Mouse (Mus musculus) hindbrain, embryonic 14.5 days (tissue): ENCODE measurements at regions not wholly inside any gene's neighbourhood (a gene's known extent, or its start where the extent isn't known, plus 50 kb on each side); places are given as distances from the start of the nearest gene placed in this dataset.

Experiments used
- ATAC-seq: fragments of 200-750 bp; cut with Nextera tagmentation; 2 replicates; pipeline ENCODE4 v1.8.0; 2017; ENCODE audit warnings: moderate number of reproducible peaks, mild to moderate bottlenecking, moderate TSS enrichment, moderate library complexity; ENCODE audit not compliant: low FRiP score
- DNase-seq: peaks from one replicate; pipeline ENCODE4 v3.0.0-alpha.2; 2015; ENCODE audit warnings: low spot score
- H3K27ac ChIP-seq: fragments of 300-500 bp; sonication (generic); 2 replicates; pipeline ENCODE4 v1.5.1; 2014; ENCODE audit warnings: mild to moderate bottlenecking, moderate library complexity
- H3K27me3 ChIP-seq: fragments of 300-500 bp; sonication (generic); 2 replicates; pipeline ENCODE4 v1.6.1; 2014; ENCODE audit warnings: mild to moderate bottlenecking, low read length, mixed read lengths; ENCODE audit not compliant: control insufficient read depth, insufficient read depth
- H3K36me3 ChIP-seq: fragments of 300-500 bp; sonication (generic); replicated peaks from 2 replicates; pipeline ENCODE4 v1.6.1; 2014; ENCODE audit not compliant: control insufficient read depth, insufficient read depth
- H3K4me1 ChIP-seq: fragments of 300-500 bp; sonication (generic); replicated peaks from 2 replicates; pipeline ENCODE4 v1.6.1; 2014; ENCODE audit warnings: antibody characterized with exemption, low read length, mixed read lengths; ENCODE audit not compliant: control insufficient read depth, insufficient read depth
- H3K4me2 ChIP-seq: fragments of 300-500 bp; sonication (generic); replicated peaks from 2 replicates; pipeline ENCODE4 v1.6.1; 2014; ENCODE audit warnings: mild to moderate bottlenecking, moderate library complexity
- H3K4me3 ChIP-seq: fragments of 300-500 bp; sonication (generic); replicated peaks from 2 replicates; pipeline ENCODE4 v1.5.1; 2014; ENCODE audit warnings: mild to moderate bottlenecking, low read length
- H3K9ac ChIP-seq: fragments of 300-500 bp; sonication (generic); 2 replicates; pipeline ENCODE4 v1.6.1; 2014
- H3K9me3 ChIP-seq: fragments of 300-500 bp; sonication (generic); 2 replicates; pipeline ENCODE4 v1.6.1; 2016; ENCODE audit warnings: low read length; ENCODE audit not compliant: control insufficient read depth
- WGBS: fragments of 180-500 bp; shearing (Covaris S2); extraction: QIAGEN DNeasy Blood & Tissue Kit; methylation state at CpG from one replicate; pipeline ENCODE4 v1.1.7; 2014; 5-methylcytosine and 5-hydroxymethylcytosine counted together

- H3K27ac ChIP-seq, result peak overlapping the region; percentile 7; the same call in 1 of the 2 replicates
- H3K9me3 ChIP-seq, result no peaks in the 10 kb centered on the region
- no peaks in the 10 kb centered on the region for H3K4me1 ChIP-seq
- H3K9ac ChIP-seq, result no peak overlapping the region
- no peak for ATAC-seq
- H3K27me3 ChIP-seq, result no peaks in the 10 kb centered on the region
- DNase-seq, result no peak
- H3K4me3 ChIP-seq, result no peak overlapping the region
- WGBS, result 47% methylated on average over 2 of the region's 2 CpGs
- H3K36me3 ChIP-seq, result no peaks in the 10 kb centered on the region
- no peak overlapping the region for H3K4me2 ChIP-seq
These were observed 308.1 kb upstream of the Emcn start for GRCm38 (mm10) chr3:137032802-137033201.

- no peak for DNase-seq
- no peaks in the 10 kb centered on the region for H3K9me3 ChIP-seq
These were observed 301.2 kb upstream of the Emcn start for GRCm38 (mm10) chr3:137039638-137040037.

GRCm38 (mm10) chr3:137056544-137057224 lies 284.2 kb upstream of the Emcn start:
- DNase-seq (no peak), ATAC-seq (no peak)
- Histone ChIP-seq H3K36me3 (no peaks in the 10 kb centered on the region), H3K9ac (peak overlapping the region; percentile 31), H3K4me1 (peaks cover 13% of the 10 kb centered on the region), H3K4me2 (peak overlapping the region; percentile 33), H3K27ac (peak overlapping the region; percentile 76), H3K27me3 (no peaks in the 10 kb centered on the region), H3K9me3 (no peaks in the 10 kb centered on the region), H3K4me3 (no peak overlapping the region)
- 66% methylated on average over 6 of the region's 6 CpGs for WGBS

More at GRCm38 (mm10) chr3:137039638-137040037, 301.2 kb upstream of the Emcn start:
- no peaks in the 10 kb centered on the region for H3K27me3 ChIP-seq
- no peaks in the 10 kb centered on the region for H3K4me1 ChIP-seq
- H3K36me3 ChIP-seq, result no peaks in the 10 kb centered on the region
- no peak overlapping the region for H3K27ac ChIP-seq
- no peak for ATAC-seq
- H3K4me2 ChIP-seq, result no peak overlapping the region
- no peak overlapping the region for H3K4me3 ChIP-seq
- 89% methylated on average over 8 of the region's 8 CpGs for WGBS
- H3K9ac ChIP-seq, result no peak overlapping the region

DNA sequence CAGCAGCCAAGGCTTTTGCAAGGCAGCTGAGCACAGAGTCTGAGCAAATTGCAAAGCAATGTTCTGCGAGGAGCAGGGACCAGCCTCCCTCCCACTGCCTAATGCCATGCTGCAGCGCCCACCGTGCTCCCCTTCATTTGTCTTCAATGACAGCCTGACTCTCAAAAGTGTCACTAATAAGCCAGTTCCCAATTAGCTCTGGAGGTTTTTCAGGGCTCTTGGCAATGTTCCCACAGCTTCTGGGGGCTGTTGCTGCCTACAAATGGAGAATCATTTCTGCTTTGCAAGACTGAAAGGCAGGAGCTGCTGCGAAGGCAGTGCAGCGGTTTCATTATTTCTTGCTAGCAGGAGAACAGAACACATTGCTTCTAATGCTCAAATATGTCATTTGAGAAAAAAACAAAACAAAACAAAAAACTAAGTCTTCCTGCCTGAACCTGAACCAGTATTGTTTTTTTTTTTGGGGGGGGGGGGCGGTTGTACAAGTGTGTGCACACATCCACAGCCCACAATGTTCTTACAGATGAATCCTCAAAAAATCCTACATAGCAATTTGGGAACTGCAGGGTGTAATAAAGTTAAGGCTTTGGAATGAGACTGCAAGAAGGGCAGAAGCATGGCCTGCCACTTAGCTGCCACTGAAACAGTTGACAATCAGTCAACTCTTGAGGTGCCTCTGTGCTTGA lies 283.5 kb upstream of the Emcn start:
- Histone ChIP-seq H3K4me3 (no peak overlapping the region), H3K9ac (peak overlapping the region; percentile 31), H3K27me3 (no peaks in the 10 kb centered on the region), H3K27ac (peak overlapping the region; percentile 76), H3K4me1 (peaks cover 13% of the 10 kb centered on the region), H3K4me2 (peak overlapping the region; percentile 33), H3K9me3 (no peaks in the 10 kb centered on the region), H3K36me3 (no peaks in the 10 kb centered on the region)
- peak; percentile 92 for ATAC-seq
- peak; percentile 80 for DNase-seq
- 24% methylated on average over 6 of the region's 6 CpGs for WGBS

DNA sequence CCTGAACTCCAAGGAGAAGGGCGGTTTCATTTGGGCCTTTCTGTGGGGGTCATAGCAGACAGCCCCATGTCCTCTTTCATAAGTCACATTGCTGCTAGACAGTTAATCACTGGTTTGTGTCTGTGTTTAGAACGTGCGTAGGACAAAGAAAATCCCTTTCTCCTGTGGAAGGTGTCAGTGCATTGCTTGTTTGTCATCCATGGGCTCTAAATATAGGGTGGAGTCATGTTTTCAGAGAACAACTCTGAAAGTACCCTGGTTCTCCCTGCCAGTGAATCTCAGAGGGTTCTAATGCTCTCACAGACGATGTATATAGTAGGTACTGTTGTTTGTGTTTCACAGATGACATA lies 283.0 kb upstream of the Emcn start:
- Histone ChIP-seq H3K36me3 (no peaks in the 10 kb centered on the region), H3K9ac (no peak overlapping the region), H3K4me1 (peaks cover 13% of the 10 kb centered on the region), H3K4me2 (peak overlapping the region; percentile 33; the same call in 1 of the 2 replicates), H3K27ac (peak overlapping the region; percentile 76), H3K9me3 (no peaks in the 10 kb centered on the region), H3K27me3 (no peaks in the 10 kb centered on the region), H3K4me3 (no peak overlapping the region)
- ATAC-seq, result no peak
- WGBS, result 73% methylated on average over 4 of the region's 4 CpGs
- DNase-seq, result no peak

- Histone ChIP-seq H3K9ac (no peak overlapping the region), H3K27ac (no peak overlapping the region), H3K4me1 (peaks cover 9% of the 10 kb centered on the region), H3K36me3 (no peaks in the 10 kb centered on the region), H3K4me2 (no peak overlapping the region), H3K27me3 (no peaks in the 10 kb centered on the region), H3K9me3 (no peaks in the 10 kb centered on the region), H3K4me3 (no peak overlapping the region)
- 91% methylated on average over 2 of the region's 2 CpGs for WGBS
- no peak for ATAC-seq
- DNase-seq, result no peak
These were observed 278.8 kb upstream of the Emcn start for GRCm38 (mm10) chr3:137062067-137062466.

- Histone ChIP-seq H3K4me2 (no peak overlapping the region), H3K27ac (no peak overlapping the region), H3K36me3 (no peaks in the 10 kb centered on the region), H3K9me3 (no peaks in the 10 kb centered on the region), H3K27me3 (no peaks in the 10 kb centered on the region), H3K4me3 (no peak overlapping the region), H3K9ac (no peak overlapping the region), H3K4me1 (no peaks in the 10 kb centered on the region)
- WGBS, result 91% methylated on average over 1 of the region's 1 CpGs
- no peak for DNase-seq
- ATAC-seq, result no peak
These were observed 273.5 kb upstream of the Emcn start for GRCm38 (mm10) chr3:137067336-137067735.

GRCm38 (mm10) chr3:137069334-137069733 lies 271.5 kb upstream of the Emcn start:
- no peak overlapping the region for H3K4me2 ChIP-seq
- DNase-seq (no peak), ATAC-seq (no peak)
- H3K27ac ChIP-seq, result no peak overlapping the region
- H3K27me3 ChIP-seq, result no peaks in the 10 kb centered on the region
- no peak overlapping the region for H3K4me3 ChIP-seq
- H3K36me3 ChIP-seq, result no peaks in the 10 kb centered on the region
- no peaks in the 10 kb centered on the region for H3K4me1 ChIP-seq
- WGBS, result 92% methylated on average over 3 of the region's 3 CpGs
- H3K9me3 ChIP-seq, result no peaks in the 10 kb centered on the region
- no peak overlapping the region for H3K9ac ChIP-seq

DNA sequence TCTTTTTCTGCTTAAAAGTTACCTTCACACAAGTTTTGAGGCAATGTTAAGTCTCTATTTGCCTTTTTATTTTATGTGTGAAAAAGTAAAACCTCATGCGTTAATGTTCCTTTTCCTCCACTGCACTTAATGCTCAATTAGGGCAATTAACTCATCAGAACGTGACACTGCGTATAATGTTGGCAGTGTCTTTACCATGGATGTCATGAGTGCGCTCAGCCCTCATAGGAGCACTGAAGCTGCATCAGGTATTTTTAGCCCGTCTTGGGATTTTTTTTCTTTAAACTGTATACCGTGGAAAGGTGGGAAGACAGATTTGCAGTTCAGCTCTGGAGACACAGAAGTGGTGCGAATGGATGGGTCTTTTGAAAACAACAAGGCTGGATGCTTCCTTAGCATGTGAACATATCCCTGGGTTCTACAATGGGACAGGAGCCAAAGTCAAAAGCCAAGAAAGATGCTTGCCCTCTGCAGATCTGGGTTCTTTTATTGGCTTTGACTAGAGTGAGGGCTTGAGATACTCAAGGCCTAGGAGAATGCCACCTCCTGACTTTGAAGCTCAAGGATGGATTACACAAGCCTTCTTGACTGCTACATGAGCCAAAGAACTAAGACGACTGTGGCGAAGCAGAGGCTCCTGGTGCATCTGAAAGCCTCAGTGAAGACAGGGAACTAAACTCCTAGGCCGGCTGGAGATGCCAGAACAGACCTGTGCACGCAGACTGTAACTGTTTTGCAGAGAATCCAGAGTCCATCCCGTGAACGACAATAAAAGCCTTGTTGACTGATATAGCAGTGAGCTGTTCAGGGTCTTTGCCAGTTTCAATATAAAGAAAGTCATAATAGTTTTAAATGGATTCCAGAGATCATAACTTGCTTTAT lies 262.9 kb upstream of the Emcn start:
- H3K9ac ChIP-seq, result no peak overlapping the region
- no peak overlapping the region for H3K4me3 ChIP-seq
- no peak for DNase-seq
- H3K36me3 ChIP-seq, result no peaks in the 10 kb centered on the region
- WGBS, result 91% methylated on average over 13 of the region's 13 CpGs
- ATAC-seq, result no peak
- no peak overlapping the region for H3K27ac ChIP-seq
- no peaks in the 10 kb centered on the region for H3K27me3 ChIP-seq
- H3K9me3 ChIP-seq, result no peaks in the 10 kb centered on the region
- no peak overlapping the region for H3K4me2 ChIP-seq
- no peaks in the 10 kb centered on the region for H3K4me1 ChIP-seq
